Mouse (Mus musculus): ENCODE measurements around the gene Il17f. TPM values are rescaled to one million over a fixed set of nuclear protein-coding genes. Genes with fewer than 3 reads are reported as not detected.

Il17f gene
- total and polyA plus RNA-seq, 2 experiments from 2014 or later: not detected

- ATAC-seq: no peak
- H3K4me2 ChIP-seq (ENCODE audit: low read depth): no peak overlapping the region
- H3K4me3 ChIP-seq (ENCODE audit: low read depth, low read length): no peak overlapping the region
- DNase-seq: no peak
- no peaks in the 10 kb centered on the region for H3K36me3 ChIP-seq (ENCODE audit: insufficient read depth)
- 91% methylated on average over 10 of the region's 10 CpGs for WGBS
- TF ChIP-seq CTCF (IDR thresholded peaks at IDR 0.05; ENCODE audit: low read depth): no peak
- H3K9me3 ChIP-seq (ENCODE audit: low read length): no peaks in the 10 kb centered on the region
- H3K27me3 ChIP-seq (ENCODE audit: insufficient read depth, low read length): no peaks in the 10 kb centered on the region
- no peak overlapping the region for H3K27ac ChIP-seq (ENCODE audit: low read depth, low read length)
- H3K4me1 ChIP-seq (ENCODE audit: insufficient read depth): no peaks in the 10 kb centered on the region
- no peak overlapping the region for H3K9ac ChIP-seq
Observed at GRCm38 (mm10) chr1:20759799-20760198, 30.6 kb downstream of the Il17f start.

GRCm38 (mm10) chr1:20757586-20757985, 32.8 kb downstream of the Il17f start:
- DNase-seq (no peak), ATAC-seq (no peak)
- H3K27me3 ChIP-seq (ENCODE audit: insufficient read depth, low read length): no peaks in the 10 kb centered on the region
- H3K9ac ChIP-seq: no peak overlapping the region
- TF ChIP-seq CTCF (IDR thresholded peaks at IDR 0.05; ENCODE audit: low read depth): no peak
- no peaks in the 10 kb centered on the region for H3K4me1 ChIP-seq (ENCODE audit: insufficient read depth)
- no peaks in the 10 kb centered on the region for H3K9me3 ChIP-seq (ENCODE audit: low read length)
- H3K27ac ChIP-seq (ENCODE audit: low read depth, low read length): no peak overlapping the region
- H3K36me3 ChIP-seq (ENCODE audit: insufficient read depth): no peaks in the 10 kb centered on the region
- WGBS: 89% methylated on average over 3 of the region's 3 CpGs
- H3K4me2 ChIP-seq (ENCODE audit: low read depth): no peak overlapping the region
- no peak overlapping the region for H3K4me3 ChIP-seq (ENCODE audit: low read depth, low read length)

- no peaks in the 10 kb centered on the region for H3K4me1 ChIP-seq (ENCODE audit: insufficient read depth)
- no peak for ATAC-seq
- H3K9ac ChIP-seq: no peak overlapping the region
- no peak overlapping the region for H3K4me3 ChIP-seq (ENCODE audit: low read depth, low read length)
- TF ChIP-seq CTCF (IDR thresholded peaks at IDR 0.05; ENCODE audit: low read depth): no peak
- H3K27ac ChIP-seq (ENCODE audit: low read depth, low read length): no peak overlapping the region
- no peaks in the 10 kb centered on the region for H3K9me3 ChIP-seq (ENCODE audit: low read length)
- no peak for DNase-seq
- H3K36me3 ChIP-seq (ENCODE audit: insufficient read depth): no peaks in the 10 kb centered on the region
- H3K4me2 ChIP-seq (ENCODE audit: low read depth): no peak overlapping the region
- no peaks in the 10 kb centered on the region for H3K27me3 ChIP-seq (ENCODE audit: insufficient read depth, low read length)
- 92% methylated on average over 10 of the region's 10 CpGs for WGBS
Observed at GRCm38 (mm10) chr1:20754439-20754838, 36.0 kb downstream of the Il17f start.

GRCm38 (mm10) chr1:20740496-20740998, 49.9 kb downstream of the Il17f start:
- Histone ChIP-seq H3K27me3 (ENCODE audit: insufficient read depth, low read length) (no peaks in the 10 kb centered on the region), H3K27ac (ENCODE audit: low read depth, low read length) (no peak overlapping the region), H3K9me3 (ENCODE audit: low read length) (no peaks in the 10 kb centered on the region), H3K9ac (no peak overlapping the region), H3K4me1 (ENCODE audit: insufficient read depth) (no peaks in the 10 kb centered on the region), H3K4me3 (ENCODE audit: low read depth, low read length) (no peak overlapping the region), H3K36me3 (ENCODE audit: insufficient read depth) (no peaks in the 10 kb centered on the region), H3K4me2 (ENCODE audit: low read depth) (no peak overlapping the region)
- 85% methylated on average over 3 of the region's 3 CpGs for WGBS
- TF ChIP-seq CTCF (IDR thresholded peaks at IDR 0.05; ENCODE audit: low read depth): no peak
- DNase-seq: no peak
- ATAC-seq: no peak

- 87% methylated on average over 2 of the region's 2 CpGs for WGBS
- Histone ChIP-seq H3K4me1 (ENCODE audit: insufficient read depth) (no peaks in the 10 kb centered on the region), H3K9me3 (ENCODE audit: low read length) (no peaks in the 10 kb centered on the region), H3K4me3 (ENCODE audit: low read depth, low read length) (no peak overlapping the region), H3K9ac (no peak overlapping the region), H3K36me3 (ENCODE audit: insufficient read depth) (no peaks in the 10 kb centered on the region), H3K4me2 (ENCODE audit: low read depth) (no peak overlapping the region), H3K27me3 (ENCODE audit: insufficient read depth, low read length) (no peaks in the 10 kb centered on the region), H3K27ac (ENCODE audit: low read depth, low read length) (no peak overlapping the region)
- ATAC-seq (no peak), DNase-seq (no peak)
- TF ChIP-seq CTCF (IDR thresholded peaks at IDR 0.05; ENCODE audit: low read depth): 0 out of 2 replicates have a peak, but pooled peaks have one; percentile 9
Observed at GRCm38 (mm10) chr1:20738483-20738882, 51.9 kb downstream of the Il17f start.

- Histone ChIP-seq H3K9ac (no peak overlapping the region), H3K36me3 (ENCODE audit: insufficient read depth) (no peaks in the 10 kb centered on the region), H3K27ac (ENCODE audit: low read depth, low read length) (no peak overlapping the region), H3K4me3 (ENCODE audit: low read depth, low read length) (no peak overlapping the region), H3K9me3 (ENCODE audit: low read length) (no peaks in the 10 kb centered on the region), H3K4me2 (ENCODE audit: low read depth) (no peak overlapping the region), H3K27me3 (ENCODE audit: insufficient read depth, low read length) (no peaks in the 10 kb centered on the region), H3K4me1 (ENCODE audit: insufficient read depth) (no peaks in the 10 kb centered on the region)
- no peak for TF ChIP-seq CTCF (IDR thresholded peaks at IDR 0.05; ENCODE audit: low read depth)
- WGBS: 79% methylated on average over 4 of the region's 4 CpGs
- ATAC-seq (no peak), DNase-seq (no peak)
Observed at GRCm38 (mm10) chr1:20736572-20736971, 53.8 kb downstream of the Il17f start.

GRCm38 (mm10) chr1:20730903-20731302, 59.5 kb downstream of the Il17f start, which contains the start of gene Il17a:
Gene Il17a, plus strand, starts transcription at chr1:20730905.
- WGBS: 94% methylated on average over 10 of the region's 10 CpGs
- Histone ChIP-seq H3K27ac (ENCODE audit: low read depth, low read length) (no peak within 1 kb of the TSS), H3K9me3 (ENCODE audit: low read length) (no peaks in the 10 kb centered on the region), H3K36me3 (ENCODE audit: insufficient read depth) (no peaks in the 10 kb centered on the region), H3K9ac (no peak within 1 kb of the TSS), H3K4me3 (ENCODE audit: low read depth, low read length) (no peak within 1 kb of the TSS), H3K4me1 (ENCODE audit: insufficient read depth) (no peaks in the 10 kb centered on the region), H3K4me2 (ENCODE audit: low read depth) (no peak within 1 kb of the TSS), H3K27me3 (ENCODE audit: insufficient read depth, low read length) (no peaks in the 10 kb centered on the region)
- DNase-seq (no peak), ATAC-seq (no peak)
- no peak for TF ChIP-seq CTCF (IDR thresholded peaks at IDR 0.05; ENCODE audit: low read depth)

Other genes with a start within 250 kb of the Il17f start
- 0.05 TPM in 1 of 2 replicates, not detected in the other for gene Pkhd1, start 172.6 kb downstream of the Il17f start, total RNA-seq (2014; rRNA removed)
- 0.01 TPM in 1 of 2 replicates, not detected in the other for gene Pkhd1, start 172.6 kb downstream of the Il17f start, polyA plus RNA-seq (2015; fragmentation: Nextera tagmentation; extraction: Ambion mirVana)
- not detected in 2 replicates for gene Il17a, start 59.7 kb downstream of the Il17f start, total RNA-seq (2014; rRNA removed)
- gene Il17a, start 59.7 kb downstream of the Il17f start, polyA plus RNA-seq (2015; fragmentation: Nextera tagmentation; extraction: Ambion mirVana): not detected in 2 replicates
- 11.0 and 13.7 TPM in 2 replicates for gene Mcm3, start 29.7 kb upstream of the Il17f start, total RNA-seq (2014; rRNA removed)
- 11.3 and 12.6 TPM in 2 replicates for gene Mcm3, start 29.7 kb upstream of the Il17f start, polyA plus RNA-seq (2015; fragmentation: Nextera tagmentation; extraction: Ambion mirVana)
- 45.5 and 55.9 TPM in 2 replicates for gene Paqr8, start 100.0 kb upstream of the Il17f start, total RNA-seq (2014; rRNA removed)
- gene Paqr8, start 100.0 kb upstream of the Il17f start, polyA plus RNA-seq (2015; fragmentation: Nextera tagmentation; extraction: Ambion mirVana): 14.9 and 25.8 TPM in 2 replicates
- 3.0 and 7.6 TPM in 2 replicates for gene Efhc1, start 161.0 kb upstream of the Il17f start, total RNA-seq (2014; rRNA removed)
- 2.2 and 3.1 TPM in 2 replicates for gene Efhc1, start 161.0 kb upstream of the Il17f start, polyA plus RNA-seq (2015; fragmentation: Nextera tagmentation; extraction: Ambion mirVana)